Mouse (Mus musculus) NIH3T3 (cell line): Measurements from ENCODE around the gene Cisd1.

Experiments
- DNase-seq: peaks from one replicate; pipeline ENCODE4 v3.0.0-alpha.2; 2012; ENCODE audit warnings: low read depth

The Cisd1 gene

GRCm38 (mm10) chr10:71326789-71327188, 18.0 kb downstream of the Cisd1 start:
- peak; percentile 88 for DNase-seq

GRCm38 (mm10) chr10:71326123-71326522, 18.6 kb downstream of the Cisd1 start:
- DNase-seq, result no peak

GRCm38 (mm10) chr10:71323669-71324068, 21.1 kb downstream of the Cisd1 start:
- no peak for DNase-seq

- no peak for DNase-seq
These were observed 28.3 kb downstream of the Cisd1 start for GRCm38 (mm10) chr10:71316497-71316896.

GRCm38 (mm10) chr10:71316056-71316455, 28.7 kb downstream of the Cisd1 start:
- no peak for DNase-seq

GRCm38 (mm10) chr10:71314596-71314995, 30.2 kb downstream of the Cisd1 start:
- DNase-seq, result no peak

- no peak for DNase-seq
These were observed 34.5 kb downstream of the Cisd1 start for GRCm38 (mm10) chr10:71310288-71310687.

- no peak for DNase-seq
These were observed 36.6 kb downstream of the Cisd1 start for GRCm38 (mm10) chr10:71308199-71308598.

GRCm38 (mm10) chr10:71306759-71307158, 38.0 kb downstream of the Cisd1 start:
- DNase-seq, result no peak

- DNase-seq, result peak; percentile 82
These were observed 38.6 kb downstream of the Cisd1 start for GRCm38 (mm10) chr10:71306190-71306589.

GRCm38 (mm10) chr10:71302490-71302889, 42.3 kb downstream of the Cisd1 start:
- peak; percentile 60 for DNase-seq

- DNase-seq, result no peak
These were observed 44.6 kb downstream of the Cisd1 start for GRCm38 (mm10) chr10:71300161-71300560.

GRCm38 (mm10) chr10:71293245-71293644, 51.5 kb downstream of the Cisd1 start:
- no peak for DNase-seq

GRCm38 (mm10) chr10:71292254-71292653, 52.5 kb downstream of the Cisd1 start:
- DNase-seq, result peak; percentile 32

- DNase-seq, result no peak
These were observed 53.0 kb downstream of the Cisd1 start for GRCm38 (mm10) chr10:71291801-71292200.

- peak; percentile 58 for DNase-seq
These were observed 53.5 kb downstream of the Cisd1 start for GRCm38 (mm10) chr10:71291179-71291661.

- DNase-seq, result peak; percentile 89
These were observed 59.6 kb downstream of the Cisd1 start, which contains the start of gene Ube2d1 for GRCm38 (mm10) chr10:71285126-71285580. Gene Ube2d1 (minus strand): TSS chr10:71285262.

- DNase-seq, result peak; percentile 36
These were observed 60.1 kb downstream of the Cisd1 start for GRCm38 (mm10) chr10:71284511-71285125.

- no peak for DNase-seq
These were observed 60.6 kb downstream of the Cisd1 start for GRCm38 (mm10) chr10:71284131-71284510.
